Mouse (Mus musculus): Measurements from ENCODE around the gene Foxred1.
A peak's percentile ranks its signal among the peaks of the same experiment; 100 is the strongest.

Foxred1 gene

GRCm38 (mm10) chr9:35188700-35189099 lies 22.2 kb downstream of the Foxred1 start:
- DNase-seq = peak; percentile 71

- DNase-seq = no peak
Measured at GRCm38 (mm10) chr9:35187351-35187903, 23.4 kb downstream of the Foxred1 start.

- DNase-seq = no peak
Measured at GRCm38 (mm10) chr9:35186430-35186829, 24.4 kb downstream of the Foxred1 start.

GRCm38 (mm10) chr9:35183359-35183758 lies 27.5 kb downstream of the Foxred1 start:
- DNase-seq = no peak

GRCm38 (mm10) chr9:35182832-35183231 lies 28.0 kb downstream of the Foxred1 start:
- no peak for DNase-seq

GRCm38 (mm10) chr9:35176124-35176659 lies 34.7 kb downstream of the Foxred1 start:
- DNase-seq = no peak

GRCm38 (mm10) chr9:35175251-35176123 lies 35.4 kb downstream of the Foxred1 start, which contains the start of gene Dcps:
TSS of gene Dcps (minus strand) at chr9:35176061.
- DNase-seq = peak; percentile 95

GRCm38 (mm10) chr9:35173331-35173730 lies 37.5 kb downstream of the Foxred1 start:
- no peak for DNase-seq

GRCm38 (mm10) chr9:35170071-35170470 lies 40.8 kb downstream of the Foxred1 start:
- no peak for DNase-seq

GRCm38 (mm10) chr9:35166798-35167635 lies 43.8 kb downstream of the Foxred1 start:
- DNase-seq = no peak

- no peak for DNase-seq
Measured at GRCm38 (mm10) chr9:35166144-35166797, 44.6 kb downstream of the Foxred1 start.

- DNase-seq = no peak
Measured at GRCm38 (mm10) chr9:35164142-35164874, 46.5 kb downstream of the Foxred1 start.

- no peak for DNase-seq
Measured at GRCm38 (mm10) chr9:35163011-35163690, 47.7 kb downstream of the Foxred1 start.

- no peak for DNase-seq
Measured at GRCm38 (mm10) chr9:35161721-35162120, 49.1 kb downstream of the Foxred1 start.

GRCm38 (mm10) chr9:35160662-35161061 lies 50.2 kb downstream of the Foxred1 start:
- DNase-seq = no peak

- DNase-seq = no peak
Measured at GRCm38 (mm10) chr9:35158477-35158876, 52.4 kb downstream of the Foxred1 start.

GRCm38 (mm10) chr9:35156862-35157261 lies 54.0 kb downstream of the Foxred1 start:
- DNase-seq = no peak

GRCm38 (mm10) chr9:35156002-35156710 lies 54.7 kb downstream of the Foxred1 start:
- no peak for DNase-seq

Data from right cerebral cortex, postnatal 14 days (tissue).